Mouse (Mus musculus) embryonic facial prominence, embryonic 11.5 days (tissue): Measurements from ENCODE around the gene Glo1. TPM values are rescaled to one million over a fixed set of nuclear protein-coding genes. Genes with fewer than 3 reads are reported as not detected.

ENCODE experiments used
- ATAC-seq: fragments of 200-750 bp; cut with Nextera tagmentation; replicated peaks from 2 replicates; pipeline ENCODE4 v1.8.0; 2017; ENCODE audit warnings: low read depth; ENCODE audit not compliant: insufficient number of reproducible peaks, low FRiP score, low TSS enrichment
- DNase-seq: peaks from one replicate; pipeline ENCODE4 v3.0.0-alpha.2; 2015; ENCODE audit warnings: low spot score
- H3K27ac ChIP-seq: fragments of 300-500 bp; sonication (generic); replicated peaks from 2 replicates; pipeline ENCODE4 v1.5.1; 2014; ENCODE audit warnings: mild to moderate bottlenecking, low read depth, low read length, control low read depth
- H3K27me3 ChIP-seq: fragments of 300-500 bp; sonication (generic); 2 replicates; pipeline ENCODE4 v1.6.1; 2014; ENCODE audit warnings: mild to moderate bottlenecking, low read length, moderate library complexity, mixed read lengths; ENCODE audit not compliant: control insufficient read depth, insufficient read depth
- H3K36me3 ChIP-seq: fragments of 300-500 bp; sonication (generic); replicated peaks from 2 replicates; pipeline ENCODE4 v1.6.1; 2014; ENCODE audit warnings: low read depth, mild to moderate bottlenecking, low read length, moderate library complexity, mixed read lengths; ENCODE audit not compliant: control insufficient read depth, insufficient read depth
- H3K4me1 ChIP-seq: fragments of 300-500 bp; sonication (generic); 2 replicates; pipeline ENCODE4 v1.6.1; 2014; ENCODE audit warnings: low read length, mixed read lengths; ENCODE audit not compliant: control insufficient read depth, insufficient read depth
- H3K4me2 ChIP-seq: fragments of 300-500 bp; sonication (generic); 2 replicates; pipeline ENCODE4 v1.6.1; 2014; ENCODE audit warnings: low read depth, mild to moderate bottlenecking, control low read depth, low read length, moderate library complexity
- H3K4me3 ChIP-seq: fragments of 300-500 bp; sonication (generic); 2 replicates; pipeline ENCODE4 v1.5.1; 2014; ENCODE audit warnings: low read depth, low read length, control low read depth
- H3K9ac ChIP-seq: fragments of 300-500 bp; sonication (generic); replicated peaks from 2 replicates; pipeline ENCODE4 v1.6.1; 2014; ENCODE audit warnings: mild to moderate bottlenecking, control low read depth, low read length
- H3K9me3 ChIP-seq: fragments of 300-500 bp; sonication (generic); replicated peaks from 2 replicates; pipeline ENCODE4 v1.6.1; 2016; ENCODE audit warnings: mild to moderate bottlenecking, low read length, inconsistent platforms, mixed read lengths; ENCODE audit not compliant: control insufficient read depth
- WGBS: fragments of 180-500 bp; shearing (Covaris S2); extraction: QIAGEN DNeasy Blood & Tissue Kit; methylation state at CpG from one replicate; pipeline ENCODE4 v1.1.7; 2014; 5-methylcytosine and 5-hydroxymethylcytosine counted together
- polyA plus RNA-seq: library from polyadenylated mRNA; unstranded; fragments of >200 nt; fragmentation: Nextera tagmentation; extraction: Ambion mirVana; gene quantifications from 2 replicates; pipeline ENCODE4 v1.2.1, GENCODE M21; 2014

Glo1 gene
- polyA plus RNA-seq, 1 experiment from 2014 or later = 275 TPM

DNA sequence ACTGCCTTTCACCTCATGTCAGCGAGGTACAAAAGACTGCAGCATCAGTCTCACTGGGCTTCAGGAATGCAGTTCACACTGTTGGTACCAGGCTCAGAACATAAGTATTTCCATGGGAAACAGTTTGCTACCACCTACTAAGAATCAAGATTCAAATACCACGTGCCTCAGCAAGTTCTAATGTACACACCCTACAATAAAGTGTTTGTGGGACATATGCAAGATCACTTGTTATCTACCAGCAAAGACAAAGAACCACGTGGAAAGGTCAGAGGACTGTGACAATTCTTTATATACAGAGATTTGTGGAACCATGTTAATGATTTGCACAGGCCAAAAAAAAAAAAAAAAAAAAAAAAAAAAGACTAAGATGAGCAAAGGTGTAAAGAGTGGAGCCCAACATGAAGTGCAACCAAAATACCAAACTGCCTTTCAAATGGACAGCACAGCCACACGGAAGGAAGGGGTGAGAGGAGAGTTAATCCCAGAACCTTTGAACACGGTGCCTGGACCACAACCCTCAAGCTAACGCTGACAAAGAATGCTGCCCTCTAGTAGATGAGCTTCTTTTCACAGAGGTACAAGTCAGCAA is 63.1 kb downstream of the Glo1 start:
- 78% methylated on average over 6 of the region's 6 CpGs for WGBS
- DNase-seq (no peak), ATAC-seq (no peak)
- Histone ChIP-seq H3K27ac (no peak overlapping the region), H3K9me3 (no peaks in the 10 kb centered on the region), H3K4me2 (no peak overlapping the region), H3K27me3 (no peaks in the 10 kb centered on the region), H3K4me3 (no peak overlapping the region), H3K4me1 (no peaks in the 10 kb centered on the region), H3K9ac (no peak overlapping the region), H3K36me3 (no peaks in the 10 kb centered on the region)

DNA sequence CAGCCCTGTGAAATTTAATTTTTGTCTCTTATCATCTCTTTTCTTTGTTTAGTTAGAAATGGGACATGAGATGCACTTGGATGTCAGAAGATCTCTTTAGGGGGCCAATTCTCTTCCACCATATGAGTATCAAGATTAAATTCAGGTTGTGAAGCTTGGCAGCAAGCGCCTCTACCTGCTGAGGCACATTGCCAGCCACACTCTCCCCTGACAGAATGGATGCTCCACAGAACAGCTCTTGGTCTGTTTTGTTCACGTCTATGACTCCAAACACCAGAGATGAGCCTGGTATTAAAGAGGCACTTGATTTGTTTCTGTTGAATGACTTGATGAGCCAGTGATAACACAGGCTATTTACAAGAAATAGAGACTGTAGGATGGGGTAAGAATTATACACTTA is 63.9 kb downstream of the Glo1 start:
- DNase-seq (no peak), ATAC-seq (no peak)
- H3K4me3 ChIP-seq = no peak overlapping the region
- no peaks in the 10 kb centered on the region for H3K36me3 ChIP-seq
- no peak overlapping the region for H3K4me2 ChIP-seq
- H3K27ac ChIP-seq = no peak overlapping the region
- WGBS = 84% methylated on average over 2 of the region's 2 CpGs
- no peak overlapping the region for H3K9ac ChIP-seq
- no peaks in the 10 kb centered on the region for H3K27me3 ChIP-seq
- H3K9me3 ChIP-seq = no peaks in the 10 kb centered on the region
- H3K4me1 ChIP-seq = no peaks in the 10 kb centered on the region

DNA sequence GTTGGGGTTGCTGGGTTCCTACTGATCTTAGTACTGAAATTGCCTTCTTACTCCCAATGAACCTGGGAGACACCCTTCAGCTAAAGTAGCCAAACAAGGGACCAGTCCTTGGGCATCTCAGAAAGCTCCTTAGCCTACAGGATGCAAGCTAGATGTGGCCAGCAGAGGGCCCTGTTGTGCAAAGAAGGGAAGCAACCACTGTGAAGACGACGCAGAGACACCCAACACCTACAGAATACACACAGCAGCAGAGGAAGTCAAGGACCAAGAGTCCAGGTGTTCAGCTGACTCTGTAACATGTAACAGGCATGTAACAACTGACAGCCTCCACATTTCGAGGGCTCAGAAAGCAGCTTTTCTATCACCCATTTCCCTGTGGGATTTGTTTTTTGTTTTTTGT is 67.1 kb downstream of the Glo1 start:
- DNase-seq (peak; percentile 48), ATAC-seq (no peak)
- Histone ChIP-seq H3K4me1 (no peaks in the 10 kb centered on the region), H3K27me3 (no peaks in the 10 kb centered on the region), H3K27ac (no peak overlapping the region), H3K9ac (no peak overlapping the region), H3K4me2 (no peak overlapping the region), H3K4me3 (no peak overlapping the region), H3K36me3 (no peaks in the 10 kb centered on the region), H3K9me3 (no peaks in the 10 kb centered on the region)
- 39% methylated on average over 3 of the region's 3 CpGs for WGBS

DNA sequence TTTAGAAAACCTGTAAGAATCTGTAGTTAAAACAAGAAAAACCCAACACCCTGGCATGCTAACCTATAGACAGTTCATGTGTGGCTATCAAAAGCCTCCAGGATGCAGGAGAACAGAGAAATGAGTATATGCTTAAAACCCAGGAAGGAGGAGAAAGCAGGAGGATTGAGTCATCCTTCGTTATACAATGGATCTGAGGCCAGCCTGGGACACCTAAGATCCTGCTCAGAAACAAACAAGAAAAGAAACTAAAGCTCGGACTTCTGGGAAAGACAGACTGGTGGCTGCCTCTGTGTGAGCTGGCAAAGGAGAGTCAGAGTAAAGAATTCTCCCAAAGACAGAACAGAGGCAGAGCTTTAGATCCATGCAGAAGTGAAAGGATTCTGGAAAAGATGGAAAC is 68.0 kb downstream of the Glo1 start:
- no peak overlapping the region for H3K4me2 ChIP-seq
- no peaks in the 10 kb centered on the region for H3K4me1 ChIP-seq
- H3K4me3 ChIP-seq = no peak overlapping the region
- no peaks in the 10 kb centered on the region for H3K9me3 ChIP-seq
- no peak overlapping the region for H3K9ac ChIP-seq
- H3K27me3 ChIP-seq = no peaks in the 10 kb centered on the region
- ATAC-seq (no peak), DNase-seq (no peak)
- no peak overlapping the region for H3K27ac ChIP-seq
- 82% methylated on average over 2 of the region's 2 CpGs for WGBS
- H3K36me3 ChIP-seq = no peaks in the 10 kb centered on the region

DNA sequence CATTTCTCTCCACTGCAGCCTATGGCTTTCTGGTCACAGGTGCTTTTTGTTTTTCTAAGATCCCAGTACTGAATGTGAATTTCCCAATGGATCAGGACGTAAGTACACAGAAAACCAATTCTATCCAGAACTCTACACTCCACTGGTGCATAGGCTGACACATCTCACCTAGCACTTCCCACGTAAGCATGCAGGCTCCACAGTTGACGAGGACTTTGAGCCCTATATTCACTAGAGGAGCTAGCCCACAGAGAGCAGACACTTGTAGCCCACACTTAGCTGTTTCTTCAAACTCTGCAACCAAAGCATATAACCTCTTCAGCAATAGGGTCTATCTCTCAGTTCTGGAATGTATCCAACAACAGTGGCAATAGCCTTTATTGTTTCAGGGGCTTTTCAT is 70.2 kb downstream of the Glo1 start:
- no peak for ATAC-seq
- H3K27ac ChIP-seq = no peak overlapping the region
- WGBS = 87% methylated on average over 3 of the region's 3 CpGs
- H3K4me2 ChIP-seq = no peak overlapping the region
- no peaks in the 10 kb centered on the region for H3K27me3 ChIP-seq
- no peaks in the 10 kb centered on the region for H3K36me3 ChIP-seq
- H3K4me3 ChIP-seq = no peak overlapping the region
- H3K4me1 ChIP-seq = no peaks in the 10 kb centered on the region
- no peak overlapping the region for H3K9ac ChIP-seq
- H3K9me3 ChIP-seq = no peaks in the 10 kb centered on the region
- no peak for DNase-seq

DNA sequence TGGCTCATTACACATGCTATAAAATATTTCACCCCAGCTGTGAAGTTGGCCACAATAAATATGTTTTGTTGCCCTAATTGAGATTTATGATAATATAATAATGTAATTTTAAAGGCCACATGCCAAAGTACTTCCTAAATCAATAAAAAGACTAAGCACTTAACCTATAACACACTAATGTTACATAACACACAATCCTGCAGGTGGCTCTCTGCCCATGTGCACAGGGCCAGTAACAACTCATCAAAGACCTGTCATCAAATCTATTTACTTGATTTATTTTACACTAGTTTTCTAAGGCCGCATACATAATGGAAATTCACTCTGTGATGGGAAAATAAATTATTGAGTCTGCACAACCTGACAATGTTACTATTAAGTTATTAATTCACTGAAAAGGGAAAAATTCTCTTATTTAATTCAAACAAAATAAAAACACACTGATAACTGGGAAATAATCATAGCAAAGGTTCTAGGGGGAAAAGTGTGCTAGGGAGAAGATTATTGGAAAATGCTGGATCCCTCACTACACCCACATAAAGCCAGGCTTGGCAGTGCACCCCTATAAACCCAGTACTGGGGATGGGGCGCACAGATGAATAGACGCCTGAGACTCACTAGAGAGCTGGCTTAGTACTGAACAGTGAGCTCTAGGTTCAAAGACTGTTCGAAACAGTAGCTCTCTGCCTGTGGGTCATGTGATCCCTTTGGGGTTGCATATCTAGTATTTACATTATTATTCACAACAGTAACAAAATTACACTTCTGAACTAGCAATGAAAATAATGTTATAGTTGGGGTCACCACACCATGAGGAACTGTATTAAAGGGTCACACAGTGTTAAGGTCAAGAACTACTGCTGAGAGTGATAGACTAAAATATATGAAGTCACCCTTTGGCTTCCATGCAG is 73.4 kb downstream of the Glo1 start:
- Histone ChIP-seq H3K4me1 (no peaks in the 10 kb centered on the region), H3K9ac (no peak overlapping the region), H3K36me3 (no peaks in the 10 kb centered on the region), H3K27ac (no peak overlapping the region), H3K4me3 (no peak overlapping the region), H3K9me3 (no peaks in the 10 kb centered on the region), H3K4me2 (no peak overlapping the region), H3K27me3 (no peaks in the 10 kb centered on the region)
- DNase-seq (no peak), ATAC-seq (no peak)
- WGBS = 85% methylated on average over 4 of the region's 4 CpGs

DNA sequence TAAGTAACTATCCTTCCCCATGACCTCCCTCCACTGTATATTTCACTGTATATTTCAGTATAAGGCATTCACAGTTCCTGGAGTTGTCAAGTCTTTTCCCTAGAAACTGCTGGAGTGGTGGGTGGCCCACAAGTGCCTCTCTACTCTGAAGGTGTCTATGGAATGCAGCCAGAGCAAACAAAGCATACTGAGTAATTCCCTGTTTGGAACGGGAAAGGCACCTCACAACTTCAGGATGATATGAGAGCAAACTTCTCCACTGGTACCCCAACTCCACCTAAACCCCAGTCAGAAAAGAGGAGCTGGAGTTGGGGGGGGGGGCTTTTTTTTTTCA is 75.9 kb downstream of the Glo1 start:
- no peak overlapping the region for H3K27ac ChIP-seq
- no peak overlapping the region for H3K9ac ChIP-seq
- no peaks in the 10 kb centered on the region for H3K27me3 ChIP-seq
- H3K4me1 ChIP-seq = no peaks in the 10 kb centered on the region
- ATAC-seq (no peak), DNase-seq (no peak)
- H3K9me3 ChIP-seq = no peaks in the 10 kb centered on the region
- no peaks in the 10 kb centered on the region for H3K36me3 ChIP-seq
- no peak overlapping the region for H3K4me3 ChIP-seq
- WGBS = 59% methylated on average over 1 of the region's 1 CpGs
- H3K4me2 ChIP-seq = no peak overlapping the region

DNA sequence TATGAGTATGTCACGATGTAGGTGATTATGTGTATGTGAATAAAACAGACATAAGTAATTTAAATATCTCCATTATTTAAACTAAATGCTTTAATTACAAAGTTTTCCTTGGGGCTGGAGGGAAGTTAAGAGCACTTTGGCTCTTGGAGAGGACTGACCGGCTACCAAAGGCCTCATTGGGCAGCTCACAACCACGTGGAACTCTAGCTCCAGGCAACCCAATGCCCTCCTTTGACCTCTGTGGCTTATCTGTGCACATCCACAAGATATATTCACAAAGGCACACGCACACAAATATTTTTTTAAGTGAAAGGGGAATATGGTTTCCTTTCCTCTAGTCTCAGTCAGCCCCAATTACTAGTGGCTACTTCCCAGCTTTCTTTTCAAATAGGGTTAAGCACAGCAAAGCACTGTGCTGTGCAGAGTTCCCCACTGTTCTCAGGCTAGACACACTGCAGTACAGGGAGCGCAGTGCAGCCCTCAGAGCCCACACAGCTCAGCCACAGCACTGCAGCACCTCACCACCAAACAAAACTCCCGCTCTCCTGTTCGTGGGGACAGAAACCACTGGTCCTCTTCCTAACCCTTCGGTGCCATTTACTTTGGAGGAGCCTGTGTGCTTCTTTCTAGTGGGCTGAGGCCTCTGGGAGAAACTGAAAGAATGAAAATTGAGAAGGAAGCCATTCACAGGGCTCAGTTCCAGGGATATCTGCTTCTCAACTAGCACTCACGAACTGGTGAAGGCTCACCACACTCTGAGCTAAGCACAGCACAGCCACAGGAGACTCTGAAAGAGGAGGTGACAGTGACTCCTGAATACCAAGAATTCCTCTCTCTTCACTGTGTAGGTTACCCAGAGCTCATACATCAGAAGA is 76.5 kb downstream of the Glo1 start:
- WGBS = 38% methylated on average over 9 of the region's 9 CpGs
- no peak for ATAC-seq
- Histone ChIP-seq H3K36me3 (no peaks in the 10 kb centered on the region), H3K9me3 (no peaks in the 10 kb centered on the region), H3K27me3 (no peaks in the 10 kb centered on the region), H3K4me1 (no peaks in the 10 kb centered on the region), H3K4me3 (no peak overlapping the region), H3K27ac (no peak overlapping the region), H3K4me2 (no peak overlapping the region), H3K9ac (no peak overlapping the region)
- DNase-seq = no peak
